Mouse (Mus musculus) MEL (cell line): ENCODE data around the gene Abhd17b. TPM values are rescaled to one million over a fixed set of nuclear protein-coding genes. Genes with fewer than 3 reads are reported as not detected.
"Not testable (repeated sequence)": the region's sequence is repeated elsewhere in the genome, so short reads cannot be mapped to it uniquely, and the experiment has no call there.

Source experiments
- DNase-seq: peaks from one replicate; pipeline ENCODE4 v3.0.0; 2011; ENCODE audit warnings: low read depth, low spot score
- H3K27ac ChIP-seq: 2 replicates; pipeline ENCODE4 v1.5.1; 2012; ENCODE audit warnings: low read depth, mild to moderate bottlenecking, control low read depth, low read length, moderate library complexity; ENCODE audit not compliant: control insufficient read depth
- H3K27me3 ChIP-seq, 2 experiments: fragments of 150-350 bp in 1 of 2; sonication (generic) in 1 of 2; 2 replicates each; pipeline ENCODE4 v1.6.1; 2012; ENCODE audit warnings: low read length in 2 of 2, mild to moderate bottlenecking in 2 of 2, improper control_type of control experiment in 1 of 2, moderate library complexity in 1 of 2; ENCODE audit not compliant: insufficient read depth in 2 of 2, control insufficient read depth in 1 of 2
- H3K36me3 ChIP-seq, 2 experiments: 2 replicates each; pipeline ENCODE4 v1.6.1; 2012 to 2014; ENCODE audit warnings: low read length in 2 of 2, improper control_type of control experiment in 1 of 2, inconsistent platforms in 1 of 2, mild to moderate bottlenecking in 1 of 2; ENCODE audit not compliant: insufficient read depth in 2 of 2, control insufficient read depth in 1 of 2
- H3K4me1 ChIP-seq, 2 experiments: fragments of 150-350 bp in 1 of 2; sonication (generic) in 1 of 2; 2 replicates each; pipeline ENCODE4 v1.6.1; 2012; ENCODE audit warnings: low read length in 2 of 2, improper control_type of control experiment in 1 of 2, mild to moderate bottlenecking in 1 of 2; ENCODE audit not compliant: insufficient read depth in 2 of 2, control insufficient read depth in 1 of 2
- H3K4me3 ChIP-seq, 2 experiments: fragments of 150-350 bp in 1 of 2; sonication (generic) in 1 of 2; 2 replicates each; pipeline ENCODE4 v1.5.1; 2012; ENCODE audit warnings: low read depth in 2 of 2, low read length in 2 of 2, mild to moderate bottlenecking in 2 of 2, moderate library complexity in 2 of 2, control low read depth in 1 of 2, improper control_type of control experiment in 1 of 2; ENCODE audit not compliant: control insufficient read depth in 1 of 2, insufficient read depth in 1 of 2
- H3K79me2 ChIP-seq: 2 replicates; pipeline ENCODE4 v1.6.1; 2012; ENCODE audit warnings: mild to moderate bottlenecking, low read length, moderate library complexity; ENCODE audit not compliant: control insufficient read depth, poor library complexity, insufficient read depth
- H3K9ac ChIP-seq: 2 replicates; pipeline ENCODE4 v1.6.1; 2012; ENCODE audit warnings: low read depth, mild to moderate bottlenecking, control low read depth, low read length, moderate library complexity; ENCODE audit not compliant: control insufficient read depth, poor library complexity, severe bottlenecking
- H3K9me3 ChIP-seq: fragments of 150-350 bp; sonication (generic); replicated peaks from 2 replicates; pipeline ENCODE4 v1.6.1; 2012; ENCODE audit warnings: mild to moderate bottlenecking, low read length, improper control_type of control experiment, moderate library complexity; ENCODE audit not compliant: insufficient read depth
- BHLHE40 ChIP-seq: IDR thresholded peaks from 2 replicates; pipeline ENCODE4 v1.6.1; 2012; ENCODE audit warnings: low read depth, mild to moderate bottlenecking, inconsistent platforms, low read length, improper control_type of control experiment, borderline replicate concordance
- E2F4 ChIP-seq: IDR thresholded peaks from 2 replicates; pipeline ENCODE4 v1.6.1; 2011; ENCODE audit warnings: low read depth, low read length, improper control_type of control experiment, borderline replicate concordance
- ETS1 ChIP-seq: IDR thresholded peaks from 2 replicates; pipeline ENCODE4 v1.6.1; 2012; ENCODE audit warnings: low read depth, mild to moderate bottlenecking, inconsistent platforms, low read length, improper control_type of control experiment, moderate library complexity
- GABPA ChIP-seq: IDR thresholded peaks from 2 replicates; pipeline ENCODE4 v1.6.1; 2012; ENCODE audit warnings: low read depth, mild to moderate bottlenecking, inconsistent platforms, low read length, improper control_type of control experiment, moderate library complexity
- HCFC1 ChIP-seq: IDR thresholded peaks from 2 replicates; pipeline ENCODE4 v1.6.1; 2012; ENCODE audit warnings: low read depth, mild to moderate bottlenecking, inconsistent platforms, low read length, improper control_type of control experiment, moderate library complexity
- MAFK ChIP-seq: IDR thresholded peaks from 2 replicates; pipeline ENCODE4 v1.6.1; 2011; ENCODE audit warnings: low read depth, mild to moderate bottlenecking, low read length, improper control_type of control experiment, borderline replicate concordance
- MAX ChIP-seq: IDR thresholded peaks from 2 replicates; pipeline ENCODE4 v1.6.1; 2011; ENCODE audit warnings: low read length, improper control_type of control experiment
- MAZ ChIP-seq: IDR thresholded peaks from 2 replicates; pipeline ENCODE4 v1.6.1; 2012; ENCODE audit warnings: low read depth, mild to moderate bottlenecking, inconsistent platforms, low read length, improper control_type of control experiment
- MEF2A ChIP-seq: IDR thresholded peaks from 2 replicates; pipeline ENCODE4 v1.6.1; 2014; ENCODE audit warnings: low read depth, mild to moderate bottlenecking, inconsistent platforms, low read length, improper control_type of control experiment; ENCODE audit not compliant: poor library complexity, insufficient replicate concordance, severe bottlenecking; ENCODE audit errors: extremely low read depth
- MXI1 ChIP-seq: IDR thresholded peaks from 2 replicates; pipeline ENCODE4 v1.6.1; 2011; ENCODE audit warnings: mild to moderate bottlenecking, low read depth, low read length, improper control_type of control experiment
- NELFE ChIP-seq: IDR thresholded peaks from 2 replicates; pipeline ENCODE4 v1.6.1; 2011; ENCODE audit warnings: low read depth, low read length, improper control_type of control experiment
- SIN3A ChIP-seq: IDR thresholded peaks from 2 replicates; pipeline ENCODE4 v1.6.1; 2012; ENCODE audit warnings: low read length, improper control_type of control experiment, inconsistent platforms
- SMC3 ChIP-seq: IDR thresholded peaks from 2 replicates; pipeline ENCODE4 v1.6.1; 2011; ENCODE audit warnings: low read depth, low read length, improper control_type of control experiment
- TAL1 ChIP-seq: IDR thresholded peaks from 2 replicates; pipeline ENCODE4 v1.6.1; 2012; ENCODE audit warnings: mild to moderate bottlenecking, inconsistent platforms, low read length, moderate library complexity, mixed read lengths
- TBP ChIP-seq: IDR thresholded peaks from 2 replicates; pipeline ENCODE4 v1.8.0; 2011; ENCODE audit warnings: low read depth, low read length, improper control_type of control experiment
- TCF12 ChIP-seq: IDR thresholded peaks from 2 replicates; pipeline ENCODE4 v1.6.1; 2014; ENCODE audit warnings: low read depth, mild to moderate bottlenecking, inconsistent platforms, low read length, improper control_type of control experiment, moderate library complexity
- USF1 ChIP-seq: IDR thresholded peaks from 2 replicates; pipeline ENCODE4 v1.6.1; 2014; ENCODE audit warnings: low read depth, mild to moderate bottlenecking, inconsistent platforms, low read length, improper control_type of control experiment, moderate library complexity
- ZC3H11A ChIP-seq: IDR thresholded peaks from 2 replicates; pipeline ENCODE4 v1.6.1; 2012; ENCODE audit warnings: low read depth, mild to moderate bottlenecking, inconsistent platforms, low read length, improper control_type of control experiment
- ZKSCAN1 ChIP-seq: IDR thresholded peaks from 2 replicates; pipeline ENCODE4 v1.6.1; 2012; ENCODE audit warnings: low read depth, mild to moderate bottlenecking, inconsistent platforms, low read length, improper control_type of control experiment, moderate library complexity
- ZMIZ1 ChIP-seq: IDR thresholded peaks from 2 replicates; pipeline ENCODE4 v1.6.1; 2012; ENCODE audit warnings: low read depth, mild to moderate bottlenecking, inconsistent platforms, low read length, improper control_type of control experiment, moderate library complexity
- ZNF384 ChIP-seq: IDR thresholded peaks from 2 replicates; pipeline ENCODE4 v1.6.1; 2012; ENCODE audit warnings: low read depth, mild to moderate bottlenecking, inconsistent platforms, low read length, improper control_type of control experiment
- polyA plus RNA-seq, 2 experiments: library from polyadenylated mRNA; stranded (reverse) in 1 of 2; unstranded in 1 of 2; fragments of >175 nt in 1 of 2; fragments of >200 nt in 1 of 2; gene quantifications; 2 replicates each; pipeline versions ENCODE4 v1.2.1 to v1.2.4; 2012; ENCODE audit warnings: low replicate concordance in 2 of 2, low read depth in 1 of 2; ENCODE audit not compliant: insufficient read length in 2 of 2, insufficient read depth in 1 of 2, missing spikeins in 1 of 2
- total RNA-seq: library from RNA; depleted of rRNA; stranded (reverse); fragments of 300-350 nt; gene quantifications from 2 replicates; pipeline ENCODE4 v1.2.3, GENCODE M21; 2012

Gene Abhd17b
- total and polyA plus RNA-seq, 3 experiments, result 15.8 to 173 (median 16.1) TPM

- Histone ChIP-seq H3K27me3 (no peaks in the 10 kb centered on the region), H3K79me2 (no peaks in the 10 kb centered on the region), H3K4me1 (no peaks in the 10 kb centered on the region), H3K9me3 (no peaks in the 10 kb centered on the region), H3K9ac (no peak overlapping the region), H3K36me3 (no peaks in the 10 kb centered on the region), H3K4me3 (no peak overlapping the region), H3K27ac (no peak overlapping the region)
- no peak for DNase-seq
- no peak for TF ChIP-seq E2F4
- TF ChIP-seq MXI1, result no peak
- TF ChIP-seq USF1, result no peak
- no peak for TF ChIP-seq SMC3
- no peak for TF ChIP-seq TBP
- no peak for TF ChIP-seq ZKSCAN1
- no peak for TF ChIP-seq HCFC1
- no peak for TF ChIP-seq TCF12
- no peak for TF ChIP-seq GABPA
- TF ChIP-seq MAX, result no peak
- TF ChIP-seq SIN3A, result no peak
- no peak for TF ChIP-seq MAFK
- TF ChIP-seq MAZ, result no peak
- no peak for TF ChIP-seq TAL1
- no peak for TF ChIP-seq ZMIZ1
- no peak for TF ChIP-seq ZNF384
- no peak for TF ChIP-seq BHLHE40
- no peak for TF ChIP-seq ETS1
- no peak for TF ChIP-seq MEF2A
Observed at GRCm38 (mm10) chr19:21719206-21719605, 66.2 kb downstream of the Abhd17b start.

GRCm38 (mm10) chr19:21720950-21721349, 68.0 kb downstream of the Abhd17b start:
- no peaks in the 10 kb centered on the region for H3K79me2 ChIP-seq
- H3K9me3 ChIP-seq, result no peaks in the 10 kb centered on the region
- DNase-seq, result no peak
- no peaks in the 10 kb centered on the region for H3K36me3 ChIP-seq
- H3K27me3 ChIP-seq, result no peaks in the 10 kb centered on the region
- H3K4me1 ChIP-seq, result no peaks in the 10 kb centered on the region
- no peak overlapping the region for H3K4me3 ChIP-seq
- no peak overlapping the region for H3K27ac ChIP-seq
- no peak overlapping the region for H3K9ac ChIP-seq
- TF ChIP-seq ZC3H11A (no peak), NELFE (no peak)

- not testable (repeated sequence) for H3K9ac ChIP-seq, DNase-seq, H3K4me1 ChIP-seq, H3K27me3 ChIP-seq, H3K4me3 ChIP-seq, H3K9me3 ChIP-seq, H3K27ac ChIP-seq, H3K36me3 ChIP-seq, H3K79me2 ChIP-seq
Observed at GRCm38 (mm10) chr19:21723280-21723679, 70.3 kb downstream of the Abhd17b start.
